10 mouse cellular contexts compared by ENCODE assay signal in genomic region chr7:117630657-117631056, GRCm38 (mm10).
A peak's percentile ranks its signal among the peaks of the same experiment; 100 is the strongest.
DNase-seq lines count a peak whose midpoint lies in the region; ATAC-seq and TF ChIP-seq lines count a peak whose summit lies in the region.
"Had no signal": no experiment of that assay in that cellular context is flagged by ENCODE, and none has a peak within 500 bp of the region (broad histone marks: within the 10 kb centered on the region; RNA-seq: fewer than 3 reads in every experiment).

No protein-coding gene starts in this region.

- TF ChIP-seq EP300 in heart, adult 2 months (IDR thresholded peaks at IDR 0.05; ENCODE audit: insufficient read depth, low read depth, low read length): no peak

- no peak overlapping the region for H3K4me3 ChIP-seq in heart, adult 2 months
- no peak overlapping the region for H3K4me3 ChIP-seq in heart, embryonic 10.5 days
- no peak overlapping the region for H3K4me3 ChIP-seq in forebrain, embryonic 15.5 days
- H3K4me3 ChIP-seq: heart, embryonic 15.5 days had no signal

- TF ChIP-seq POLR2A in heart, adult 2 months (IDR thresholded peaks at IDR 0.05; ENCODE audit: insufficient read depth, low read depth, low read length): no peak

- no peaks in the 10 kb centered on the region for H3K79me2 ChIP-seq in heart, adult 2 months (replicated peaks; ENCODE audit: control insufficient read depth, insufficient read depth, low read length)

- intact Hi-C loops in heart, adult 2 months (cut with DNase I): no loop called here

- peak; percentile 59 for TF ChIP-seq CTCF in heart, adult 2 months (IDR thresholded peaks at IDR 0.05)

- DNase-seq in heart, adult 2 months: peak in 1 of 2 experiments; percentile 11
- DNase-seq in heart, embryonic 10.5 days (ENCODE audit: low spot score): no peak
- DNase-seq in right cerebral cortex, postnatal 14 days: peak; percentile 35
- no peak for DNase-seq in right cerebral cortex, postnatal 4 days
- DNase-seq in retina, adult 2 months (ENCODE audit: low read depth, low spot score): peak; percentile 38
- no peak for DNase-seq in ovary, adult 18-20 months (ENCODE audit: low spot score)

- no peak overlapping the region for H3K9ac ChIP-seq in heart, adult 2 months (ENCODE audit: low read depth, low read length)
- no peak overlapping the region for H3K9ac ChIP-seq in forebrain, embryonic 15.5 days (replicated peaks)
- H3K9ac ChIP-seq: heart, embryonic 15.5 days had no signal

- no peaks in the 10 kb centered on the region for H3K27me3 ChIP-seq in heart, adult 2 months (ENCODE audit: control insufficient read depth, insufficient read depth, low read length)
- H3K27me3 ChIP-seq in heart, embryonic 10.5 days (ENCODE audit: insufficient read depth, poor library complexity, severe bottlenecking): no peaks in the 10 kb centered on the region
- no peaks in the 10 kb centered on the region for H3K27me3 ChIP-seq in forebrain, embryonic 15.5 days
- H3K27me3 ChIP-seq: heart, embryonic 15.5 days; Patski had no signal

- no peak overlapping the region for H3K27ac ChIP-seq in heart, adult 2 months
- no peak overlapping the region for H3K27ac ChIP-seq in heart, embryonic 10.5 days
- no peak overlapping the region for H3K27ac ChIP-seq in forebrain, embryonic 15.5 days (replicated peaks)
- H3K27ac ChIP-seq: heart, embryonic 15.5 days had no signal

- H3K36me3 ChIP-seq in heart, adult 2 months (ENCODE audit: control insufficient read depth, insufficient read depth, low read length): no peaks in the 10 kb centered on the region
- H3K36me3 ChIP-seq in heart, embryonic 10.5 days: no peaks in the 10 kb centered on the region
- no peaks in the 10 kb centered on the region for H3K36me3 ChIP-seq in forebrain, embryonic 15.5 days
- H3K36me3 ChIP-seq: heart, embryonic 15.5 days had no signal

- 69% methylated on average over 5 of the region's 5 CpGs for WGBS in heart, adult 2 months
- 64% methylated on average over 5 of the region's 5 CpGs for WGBS in heart, embryonic 10.5 days
- WGBS in forebrain, embryonic 15.5 days: 44% methylated on average over 5 of the region's 5 CpGs

- no peaks in the 10 kb centered on the region for H3K9me3 ChIP-seq in heart, embryonic 10.5 days
- H3K9me3 ChIP-seq in forebrain, embryonic 15.5 days: no peaks in the 10 kb centered on the region
- H3K9me3 ChIP-seq: heart, embryonic 15.5 days had no signal

- ATAC-seq in hematopoietic stem cell, adult 5-6 weeks (replicated peaks in 1 of 2; ENCODE audit: insufficient read depth in 1 of 2, low FRiP score in 2 of 2, low TSS enrichment in 1 of 2, low read depth in 1 of 2, poor library complexity in 2 of 2, severe bottlenecking in 2 of 2): peak; percentile 34 to 42; a peak in 1 of 4 replicates
- no peak for ATAC-seq in forebrain, embryonic 15.5 days (replicated peaks)
- ATAC-seq: Patski had no signal

- no peaks in the 10 kb centered on the region for H3K4me1 ChIP-seq in heart, adult 2 months (ENCODE audit: control insufficient read depth, insufficient read depth, low read length)
- H3K4me1 ChIP-seq in heart, embryonic 10.5 days: no peaks in the 10 kb centered on the region
- H3K4me1 ChIP-seq in forebrain, embryonic 15.5 days: peaks cover 12% of the 10 kb centered on the region
- H3K4me1 ChIP-seq: heart, embryonic 15.5 days had no signal

- H3K4me2 ChIP-seq in forebrain, embryonic 15.5 days (replicated peaks): no peak overlapping the region
- H3K4me2 ChIP-seq: heart, embryonic 15.5 days had no signal

Comparison
In these comparisons a context has a peak if more than half of its experiments do, and no peak if none do; other contexts are left out.
1. DNase-seq: peak in right cerebral cortex, postnatal 14 days (single experiment) and retina, adult 2 months (single experiment); none in heart, embryonic 10.5 days (single experiment), right cerebral cortex, postnatal 4 days (single experiment) and ovary, adult 18-20 months (single experiment).